In the genomic region with DNA sequence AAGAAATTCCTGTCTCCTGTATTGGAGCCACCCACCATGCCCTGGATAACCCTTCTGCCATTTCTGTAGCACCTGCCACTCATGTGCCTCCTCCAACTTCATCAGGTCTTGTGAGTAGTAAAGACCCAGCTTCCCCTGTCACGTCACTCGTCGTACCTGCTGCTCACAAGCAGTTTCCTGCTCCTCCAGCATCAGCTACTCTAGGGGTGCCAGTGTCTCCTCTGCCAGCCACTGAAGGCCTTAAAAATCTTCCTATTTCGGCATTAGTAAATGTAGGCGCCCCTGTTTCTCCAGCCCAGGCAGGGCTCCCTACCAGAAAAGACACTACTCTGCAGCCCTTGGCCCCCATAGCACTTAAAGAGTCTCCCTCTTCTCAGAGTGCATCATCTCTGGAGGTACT, we compare ENCODE assay signal across 32 mouse cellular contexts. TPM values are rescaled to one million over a fixed set of nuclear protein-coding genes. Genes with fewer than 3 reads are reported as not detected.
DNase-seq lines count a peak whose midpoint lies in the region; ATAC-seq and TF ChIP-seq lines count a peak whose summit lies in the region.
"Had no signal": no experiment of that assay in that cellular context is flagged by ENCODE, and none has a peak within 500 bp of the region (broad histone marks: within the 10 kb centered on the region; RNA-seq: fewer than 3 reads in every experiment).

No protein-coding gene starts in this region.

- no peaks in the 10 kb centered on the region for H3K27me3 ChIP-seq in intestine, postnatal 0 days (replicated peaks; ENCODE audit: control insufficient read depth, insufficient read depth, low read length)
- H3K27me3 ChIP-seq in intestine, embryonic 16.5 days (replicated peaks; ENCODE audit: control insufficient read depth, insufficient read depth, low read length): no peaks in the 10 kb centered on the region
- no peaks in the 10 kb centered on the region for H3K27me3 ChIP-seq in midbrain, embryonic 10.5 days (ENCODE audit: low read depth, poor library complexity, severe bottlenecking)
- H3K27me3 ChIP-seq in midbrain, embryonic 16.5 days (ENCODE audit: control insufficient read depth, insufficient read depth, low read depth, low read length): no peaks in the 10 kb centered on the region
- H3K27me3 ChIP-seq: embryonic facial prominence, embryonic 12.5 days; hindbrain, embryonic 15.5 days; intestine, embryonic 15.5 days; midbrain, embryonic 12.5 days; stomach, embryonic 15.5 days had no signal

- TF ChIP-seq CTCF in gastrocnemius, adult 2 months (IDR thresholded peaks at IDR 0.05): no peak
- no peak for TF ChIP-seq CTCF in intestine, postnatal 0 days (IDR thresholded peaks at IDR 0.05; ENCODE audit: low read depth)

- H3K4me2 ChIP-seq in intestine, postnatal 0 days (replicated peaks; ENCODE audit: low read depth): no peak overlapping the region
- no peak overlapping the region for H3K4me2 ChIP-seq in intestine, embryonic 16.5 days (ENCODE audit: low read depth, low read length)
- H3K4me2 ChIP-seq in midbrain, embryonic 16.5 days (ENCODE audit: low read length): no peak overlapping the region
- H3K4me2 ChIP-seq: embryonic facial prominence, embryonic 12.5 days; heart, embryonic 11.5 days; hindbrain, embryonic 15.5 days; intestine, embryonic 15.5 days; midbrain, embryonic 12.5 days; stomach, embryonic 15.5 days had no signal

- no peak for ATAC-seq in intestine, postnatal 0 days
- ATAC-seq in intestine, embryonic 16.5 days: no peak
- no peak for ATAC-seq in midbrain, embryonic 16.5 days
- ATAC-seq: intestine, embryonic 15.5 days had no signal

- peaks cover 49% of the 10 kb centered on the region for H3K36me3 ChIP-seq in intestine, postnatal 0 days (ENCODE audit: control insufficient read depth, insufficient read depth)
- H3K36me3 ChIP-seq in intestine, embryonic 16.5 days (ENCODE audit: control insufficient read depth, insufficient read depth, low read length): peaks cover 30% of the 10 kb centered on the region
- peaks cover 81% of the 10 kb centered on the region for H3K36me3 ChIP-seq in midbrain, embryonic 10.5 days
- peaks cover 9% of the 10 kb centered on the region; the same call in 1 of the 2 replicates for H3K36me3 ChIP-seq in midbrain, embryonic 16.5 days (ENCODE audit: control insufficient read depth, insufficient read depth, low read length)

- H3K4me1 ChIP-seq in intestine, postnatal 0 days (replicated peaks; ENCODE audit: control insufficient read depth, insufficient read depth, low read length): peaks cover 2% of the 10 kb centered on the region; the same call in 1 of the 2 replicates
- H3K4me1 ChIP-seq in intestine, embryonic 16.5 days (ENCODE audit: control insufficient read depth, insufficient read depth, low read length): peaks cover 34% of the 10 kb centered on the region
- peaks cover 50% of the 10 kb centered on the region for H3K4me1 ChIP-seq in midbrain, embryonic 10.5 days
- peaks cover 20% of the 10 kb centered on the region for H3K4me1 ChIP-seq in midbrain, embryonic 16.5 days (ENCODE audit: control insufficient read depth, insufficient read depth, low read length)

- H3K27ac ChIP-seq in gastrocnemius, adult 2 months: peak overlapping the region; percentile 99
- H3K27ac ChIP-seq in intestine, postnatal 0 days (ENCODE audit: low read depth, low read length): 0 out of 2 replicates have a peak overlapping the region, but pooled peaks have one; percentile 21
- H3K27ac ChIP-seq in intestine, embryonic 16.5 days (ENCODE audit: low read length): no peak overlapping the region
- H3K27ac ChIP-seq in midbrain, embryonic 10.5 days (replicated peaks): no peak overlapping the region
- H3K27ac ChIP-seq in midbrain, embryonic 16.5 days (ENCODE audit: low read length): no peak overlapping the region
- H3K27ac ChIP-seq: embryonic facial prominence, embryonic 12.5 days; hindbrain, embryonic 10.5 days; hindbrain, embryonic 15.5 days; intestine, embryonic 15.5 days; macrophage; midbrain, embryonic 12.5 days; stomach, embryonic 15.5 days had no signal

- no peaks in the 10 kb centered on the region for H3K9me3 ChIP-seq in intestine, postnatal 0 days (ENCODE audit: control insufficient read depth)
- H3K9me3 ChIP-seq in intestine, embryonic 16.5 days (ENCODE audit: control insufficient read depth, low read length): no peaks in the 10 kb centered on the region
- no peaks in the 10 kb centered on the region for H3K9me3 ChIP-seq in midbrain, embryonic 10.5 days (replicated peaks)
- no peaks in the 10 kb centered on the region for H3K9me3 ChIP-seq in midbrain, embryonic 16.5 days (replicated peaks; ENCODE audit: control insufficient read depth, low read length, poor library complexity, severe bottlenecking)
- H3K9me3 ChIP-seq: embryonic facial prominence, embryonic 12.5 days; hindbrain, embryonic 10.5 days; hindbrain, embryonic 15.5 days; intestine, embryonic 15.5 days; midbrain, embryonic 12.5 days; stomach, embryonic 15.5 days had no signal

- H3K4me3 ChIP-seq in gastrocnemius, adult 2 months: no peak overlapping the region; the same call in 1 of the 2 replicates
- no peak overlapping the region for H3K4me3 ChIP-seq in intestine, postnatal 0 days (ENCODE audit: low read depth, low read length)
- H3K4me3 ChIP-seq in intestine, embryonic 16.5 days (ENCODE audit: low read length): no peak overlapping the region
- 0 out of 2 replicates have a peak overlapping the region, but pooled peaks have one; percentile 3 for H3K4me3 ChIP-seq in midbrain, embryonic 10.5 days
- H3K4me3 ChIP-seq in midbrain, embryonic 16.5 days (ENCODE audit: low read depth, low read length): no peak overlapping the region
- H3K4me3 ChIP-seq: embryonic facial prominence, embryonic 12.5 days; hindbrain, embryonic 10.5 days; hindbrain, embryonic 15.5 days; intestine, embryonic 15.5 days; midbrain, embryonic 12.5 days; stomach, embryonic 15.5 days had no signal

- no peak for DNase-seq in gastrocnemius, adult 2 months
- DNase-seq in gastrocnemius, postnatal 14 days: no peak
- DNase-seq in midbrain, embryonic 10.5 days (ENCODE audit: low spot score): no peak
- DNase-seq in induced T-regulatory cell, adult 2 months (ENCODE audit: low read depth): peak; percentile 34
- DNase-seq in layer of hippocampus, adult 9-11 months: no peak
- DNase-seq: adrenal gland, adult 8-10 months; cerebellum, adult 9-10 months; cerebellum, postnatal 36 days; gastrocnemius, postnatal 36 days; heart, postnatal 14 days; kidney, adult 9 months; kidney, postnatal 10 days; lung, adult 2 months; lung, postnatal 10 days; right cerebral cortex, postnatal 25 days had no signal

- intact Hi-C loops in gastrocnemius, adult 2 months (cut with DNase I): no loop called here
- intact Hi-C loops in gastrocnemius, postnatal 14 days (cut with DNase I; ENCODE audit: low total_unique reads): no loop called here

- no peak overlapping the region for H3K9ac ChIP-seq in intestine, postnatal 0 days (ENCODE audit: low read depth, low read length)
- H3K9ac ChIP-seq in intestine, embryonic 16.5 days (ENCODE audit: low read depth, low read length): no peak overlapping the region
- H3K9ac ChIP-seq in midbrain, embryonic 16.5 days (ENCODE audit: low read depth, low read length): no peak overlapping the region
- H3K9ac ChIP-seq: hindbrain, embryonic 15.5 days; intestine, embryonic 15.5 days; stomach, embryonic 15.5 days had no signal

- 88% methylated on average over 5 of the region's 5 CpGs for WGBS in intestine, postnatal 0 days
- 82% methylated on average over 5 of the region's 5 CpGs for WGBS in intestine, embryonic 16.5 days
- 92% methylated on average over 5 of the region's 5 CpGs for WGBS in midbrain, embryonic 10.5 days
- 90% methylated on average over 5 of the region's 5 CpGs for WGBS in midbrain, embryonic 16.5 days

RNA-seq across cellular contexts. Expression of gene Naca, which starts 4.9 kb away (rescaled TPM):
- total RNA-seq in gastrocnemius, adult 2 months (2021): 100 to 1,000 TPM; 385 to 418 TPM
- 100 to 1,000 TPM; 402 to 437 TPM for total RNA-seq in gastrocnemius, postnatal 14 days (2021)
- polyA plus RNA-seq in intestine, postnatal 0 days (2015; fragmentation: Nextera tagmentation; extraction: Ambion mirVana): 511 and 531 TPM in 2 replicates
- polyA plus RNA-seq in intestine, embryonic 16.5 days (2015; fragmentation: Nextera tagmentation; extraction: Ambion mirVana): 686 and 732 TPM in 2 replicates
- polyA plus RNA-seq in midbrain, embryonic 10.5 days (2016; fragmentation: Nextera tagmentation; extraction: Ambion mirVana): 814 and 925 TPM in 2 replicates
- 487 and 537 TPM in 2 replicates for polyA plus RNA-seq in midbrain, embryonic 16.5 days (2015; fragmentation: Nextera tagmentation; extraction: Ambion mirVana)

RNA-seq across cellular contexts. Expression of gene Ptges3, which starts 18.5 kb away (rescaled TPM):
- 10 to 100 TPM; 75.4 to 81.3 TPM for total RNA-seq in gastrocnemius, adult 2 months (2021)
- 10 to 100 TPM; 54.4 to 60.8 TPM for total RNA-seq in gastrocnemius, postnatal 14 days (2021)
- polyA plus RNA-seq in intestine, postnatal 0 days (2015; fragmentation: Nextera tagmentation; extraction: Ambion mirVana): 264 and 269 TPM in 2 replicates
- 371 and 401 TPM in 2 replicates for polyA plus RNA-seq in intestine, embryonic 16.5 days (2015; fragmentation: Nextera tagmentation; extraction: Ambion mirVana)
- 669 and 729 TPM in 2 replicates for polyA plus RNA-seq in midbrain, embryonic 10.5 days (2016; fragmentation: Nextera tagmentation; extraction: Ambion mirVana)
- polyA plus RNA-seq in midbrain, embryonic 16.5 days (2015; fragmentation: Nextera tagmentation; extraction: Ambion mirVana): 387 and 407 TPM in 2 replicates

RNA-seq across cellular contexts. Expression of gene Prim1, which starts 25.3 kb away (rescaled TPM):
- under 1 TPM; 0.61 to 0.95 TPM for total RNA-seq in gastrocnemius, adult 2 months (2021)
- 1 to 10 TPM; 2.1 to 2.7 TPM for total RNA-seq in gastrocnemius, postnatal 14 days (2021)
- 18.7 and 22.1 TPM in 2 replicates for polyA plus RNA-seq in intestine, postnatal 0 days (2015; fragmentation: Nextera tagmentation; extraction: Ambion mirVana)
- polyA plus RNA-seq in intestine, embryonic 16.5 days (2015; fragmentation: Nextera tagmentation; extraction: Ambion mirVana): 56.3 and 66.1 TPM in 2 replicates
- 105 and 114 TPM in 2 replicates for polyA plus RNA-seq in midbrain, embryonic 10.5 days (2016; fragmentation: Nextera tagmentation; extraction: Ambion mirVana)
- 37.4 and 40.1 TPM in 2 replicates for polyA plus RNA-seq in midbrain, embryonic 16.5 days (2015; fragmentation: Nextera tagmentation; extraction: Ambion mirVana)

RNA-seq across cellular contexts. Expression of gene Hsd17b6, which starts 32.9 kb away (rescaled TPM):
- not detected for total RNA-seq in gastrocnemius, adult 2 months (2021)
- not detected for total RNA-seq in gastrocnemius, postnatal 14 days (2021)
- 0.74 and 0.86 TPM in 2 replicates for polyA plus RNA-seq in intestine, postnatal 0 days (2015; fragmentation: Nextera tagmentation; extraction: Ambion mirVana)
- polyA plus RNA-seq in intestine, embryonic 16.5 days (2015; fragmentation: Nextera tagmentation; extraction: Ambion mirVana): 0.22 and 0.76 TPM in 2 replicates
- polyA plus RNA-seq in midbrain, embryonic 10.5 days (2016; fragmentation: Nextera tagmentation; extraction: Ambion mirVana): not detected in 2 replicates
- not detected in 2 replicates for polyA plus RNA-seq in midbrain, embryonic 16.5 days (2015; fragmentation: Nextera tagmentation; extraction: Ambion mirVana)
- total RNA-seq: gastrocnemius, postnatal 36 days; heart, postnatal 14 days; left cerebral cortex, postnatal 10 days; monocyte, adult 5-6 weeks; neutrophil, adult 5-6 weeks had no signal
- polyA plus RNA-seq: embryonic facial prominence, embryonic 12.5 days; forebrain, embryonic 11.5 days; heart, embryonic 11.5 days; hindbrain, embryonic 10.5 days; hindbrain, embryonic 15.5 days; limb, embryonic 11.5 days; macrophage; midbrain, embryonic 12.5 days; neural tube, embryonic 11.5 days; stomach, embryonic 15.5 days had no signal

RNA-seq across cellular contexts. Expression of gene Atp5b, which starts 42.8 kb away (rescaled TPM):
- 1,000 to 10,000 TPM; 3,225 to 4,497 TPM for total RNA-seq in gastrocnemius, adult 2 months (2021)
- total RNA-seq in gastrocnemius, postnatal 14 days (2021): 1,000 to 10,000 TPM; 3,648 to 4,448 TPM
- polyA plus RNA-seq in intestine, postnatal 0 days (2015; fragmentation: Nextera tagmentation; extraction: Ambion mirVana): 2,460 and 2,644 TPM in 2 replicates
- polyA plus RNA-seq in intestine, embryonic 16.5 days (2015; fragmentation: Nextera tagmentation; extraction: Ambion mirVana): 3,551 and 3,599 TPM in 2 replicates
- polyA plus RNA-seq in midbrain, embryonic 10.5 days (2016; fragmentation: Nextera tagmentation; extraction: Ambion mirVana): 2,205 and 2,316 TPM in 2 replicates
- 2,034 and 2,090 TPM in 2 replicates for polyA plus RNA-seq in midbrain, embryonic 16.5 days (2015; fragmentation: Nextera tagmentation; extraction: Ambion mirVana)

Comparison
In these comparisons a context has a peak if more than half of its experiments do, and no peak if none do; other contexts are left out.
1. H3K27ac ChIP-seq: peak in gastrocnemius, adult 2 months (single experiment) and intestine, postnatal 0 days (single experiment); none in intestine, embryonic 16.5 days (single experiment), midbrain, embryonic 10.5 days (single experiment) and midbrain, embryonic 16.5 days (single experiment).